Comparison of ENCODE assay signal across 8 mouse cellular contexts in the genomic region with DNA sequence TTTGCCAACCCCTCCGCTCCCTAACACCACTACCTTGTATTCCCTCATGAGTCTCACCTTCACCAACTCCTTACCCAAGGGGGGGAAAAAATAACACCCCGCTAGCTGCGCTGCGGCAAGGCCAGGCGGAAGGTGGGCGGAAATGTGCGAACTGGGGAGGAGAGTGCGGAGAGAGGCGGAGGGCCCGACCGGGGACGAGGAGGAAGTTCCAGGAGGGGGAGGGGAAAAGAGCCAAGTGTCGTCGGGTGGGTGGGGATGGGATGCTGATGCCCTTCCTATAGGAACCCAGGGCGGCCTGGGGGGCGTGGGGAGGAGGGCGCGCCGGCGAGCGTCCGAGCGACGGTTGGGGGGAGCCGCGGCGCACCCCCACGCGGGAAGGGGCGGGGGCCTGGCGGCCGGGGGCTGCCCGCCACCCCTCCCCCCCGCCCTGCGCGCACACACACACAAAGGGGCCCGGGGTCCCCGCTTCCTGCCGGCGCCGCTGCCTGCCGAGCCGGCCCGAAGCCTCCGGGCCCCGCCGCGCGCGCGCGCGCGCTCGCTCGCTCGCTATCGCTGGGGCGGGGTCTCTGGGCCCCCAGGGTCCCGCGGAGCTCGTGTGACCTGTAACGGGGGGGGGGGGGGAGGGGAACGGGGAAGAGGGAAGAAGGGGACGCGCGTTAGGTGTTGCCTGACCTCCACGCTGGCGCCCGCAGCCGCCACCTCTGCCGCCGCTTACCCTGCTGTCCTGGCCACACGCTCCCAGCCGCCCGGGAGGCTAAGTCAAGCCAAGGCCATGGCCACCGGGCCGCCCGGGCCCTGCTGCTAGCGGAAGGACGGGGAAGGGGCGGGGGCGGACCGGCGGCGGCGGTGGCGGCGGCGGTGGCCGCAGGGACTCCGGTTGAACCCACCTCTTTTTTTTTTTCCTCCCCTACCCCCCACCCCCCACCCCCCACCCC. TPM values are rescaled to one million over a fixed set of nuclear protein-coding genes. Genes with fewer than 3 reads are reported as not detected.
A peak's percentile ranks its signal among the peaks of the same experiment; 100 is the strongest.
DNase-seq lines count a peak whose midpoint lies in the region; ATAC-seq and TF ChIP-seq lines count a peak whose summit lies in the region.

Gene Rap2c (minus strand): TSS at position 168 of the 935 bp plus-strand sequence.

- peak; percentile 36; the same call in 1 of the 2 replicates for ATAC-seq in erythroblast, adult 5-6 weeks (replicated peaks; ENCODE audit: low FRiP score, poor library complexity, severe bottlenecking)
- peak; percentile 74 for ATAC-seq in heart, embryonic 13.5 days (ENCODE audit: extremely low read depth, insufficient number of reproducible peaks, low FRiP score, low TSS enrichment)
- ATAC-seq in kidney, postnatal 0 days (replicated peaks; ENCODE audit: low FRiP score, low read depth), result peak; percentile 78
- peak; percentile 78 for ATAC-seq in liver, embryonic 12.5 days
- peak; percentile 86 for ATAC-seq in stomach, embryonic 15.5 days (ENCODE audit: insufficient read depth, low FRiP score, low read depth)

- H3K27ac ChIP-seq in heart, embryonic 13.5 days (replicated peaks), result peak within 1 kb of the TSS; percentile 98
- H3K27ac ChIP-seq in kidney, postnatal 0 days, result peak within 1 kb of the TSS; percentile 96
- peak within 1 kb of the TSS; percentile 92 for H3K27ac ChIP-seq in liver, embryonic 12.5 days
- peak within 1 kb of the TSS; percentile 96 for H3K27ac ChIP-seq in stomach, embryonic 15.5 days

- H3K9ac ChIP-seq in heart, embryonic 13.5 days, result peak within 1 kb of the TSS; percentile 91
- peak within 1 kb of the TSS; percentile 88 for H3K9ac ChIP-seq in kidney, postnatal 0 days (ENCODE audit: low read depth, low read length)
- peak within 1 kb of the TSS; percentile 79 for H3K9ac ChIP-seq in liver, embryonic 12.5 days
- peak within 1 kb of the TSS; percentile 34; the same call in 1 of the 2 replicates for H3K9ac ChIP-seq in stomach, embryonic 15.5 days

- peaks cover 16% of the 10 kb centered on the region for H3K4me1 ChIP-seq in heart, embryonic 13.5 days
- no peaks in the 10 kb centered on the region for H3K4me1 ChIP-seq in kidney, postnatal 0 days (replicated peaks; ENCODE audit: insufficient read depth, low read length)
- H3K4me1 ChIP-seq in liver, embryonic 12.5 days, result peaks cover 16% of the 10 kb centered on the region
- no peaks in the 10 kb centered on the region for H3K4me1 ChIP-seq in stomach, embryonic 15.5 days

- H3K4me2 ChIP-seq in heart, embryonic 13.5 days, result peak within 1 kb of the TSS; percentile 72
- H3K4me2 ChIP-seq in kidney, postnatal 0 days (ENCODE audit: low read length), result peak within 1 kb of the TSS; percentile 51
- peak within 1 kb of the TSS; percentile 69 for H3K4me2 ChIP-seq in liver, embryonic 12.5 days
- peak within 1 kb of the TSS; percentile 54 for H3K4me2 ChIP-seq in stomach, embryonic 15.5 days

- H3K4me3 ChIP-seq in heart, embryonic 13.5 days, result peak within 1 kb of the TSS; percentile 62
- H3K4me3 ChIP-seq in kidney, postnatal 0 days (replicated peaks; ENCODE audit: low read depth, low read length), result peak within 1 kb of the TSS; percentile 53
- peak within 1 kb of the TSS; percentile 70 for H3K4me3 ChIP-seq in liver, embryonic 12.5 days
- peak within 1 kb of the TSS; percentile 58 for H3K4me3 ChIP-seq in stomach, embryonic 15.5 days (replicated peaks)

- DNase-seq in CD8-positive naive resting alpha-beta T cell, adult 2 months (ENCODE audit: low read depth in 2 of 2, low spot score in 2 of 2), result peak; percentile 61 to 64
- peak; percentile 72 for DNase-seq in brain, adult 2 months (ENCODE audit: low read depth, low spot score)
- DNase-seq in kidney, postnatal 0 days (ENCODE audit: low spot score), result peak; percentile 84
- peak; percentile 78 for DNase-seq in naive thymus-derived CD4-positive, alpha-beta T cell, adult 2 months (ENCODE audit: low read depth)

- H3K27me3 ChIP-seq in heart, embryonic 13.5 days (replicated peaks), result no peaks in the 10 kb centered on the region
- H3K27me3 ChIP-seq in kidney, postnatal 0 days (ENCODE audit: insufficient read depth, low read length), result no peaks in the 10 kb centered on the region
- H3K27me3 ChIP-seq in liver, embryonic 12.5 days (replicated peaks), result no peaks in the 10 kb centered on the region
- H3K27me3 ChIP-seq in stomach, embryonic 15.5 days (replicated peaks), result no peaks in the 10 kb centered on the region

- 13% methylated on average over 41 of the region's 92 CpGs for WGBS in heart, embryonic 13.5 days
- 25% methylated on average over 23 of the region's 92 CpGs for WGBS in kidney, postnatal 0 days
- 10% methylated on average over 33 of the region's 92 CpGs for WGBS in liver, embryonic 12.5 days (ENCODE audit: insufficient replicate concordance)
- WGBS in stomach, embryonic 15.5 days, result 22% methylated on average over 12 of the region's 92 CpGs

- no peak for TF ChIP-seq CTCF in kidney, postnatal 0 days (IDR thresholded peaks at IDR 0.05; ENCODE audit: low read depth)

- H3K9me3 ChIP-seq in heart, embryonic 13.5 days, result no peaks in the 10 kb centered on the region
- H3K9me3 ChIP-seq in kidney, postnatal 0 days (replicated peaks; ENCODE audit: low read length), result no peaks in the 10 kb centered on the region
- no peaks in the 10 kb centered on the region for H3K9me3 ChIP-seq in liver, embryonic 12.5 days (replicated peaks)
- H3K9me3 ChIP-seq in stomach, embryonic 15.5 days, result no peaks in the 10 kb centered on the region

- H3K36me3 ChIP-seq in heart, embryonic 13.5 days, result peaks cover 15% of the 10 kb centered on the region
- no peaks in the 10 kb centered on the region for H3K36me3 ChIP-seq in kidney, postnatal 0 days (ENCODE audit: insufficient read depth, low read length)
- peaks cover 15% of the 10 kb centered on the region; the same call in 1 of the 2 replicates for H3K36me3 ChIP-seq in liver, embryonic 12.5 days
- no peaks in the 10 kb centered on the region for H3K36me3 ChIP-seq in stomach, embryonic 15.5 days

RNA-seq across cellular contexts. Expression of gene Rap2c, which starts in this region (rescaled TPM):
- total RNA-seq in erythroblast, adult 5-6 weeks (2015; ENCODE audit: low replicate concordance), result 10.4 and 11.5 TPM in 2 replicates
- total RNA-seq in erythroblast, adult 5-6 weeks (2017; ENCODE audit: low replicate concordance), result 7.0 and 13.1 TPM in 2 replicates
- polyA plus RNA-seq in heart, embryonic 13.5 days (2015; fragmentation: Nextera tagmentation; extraction: Ambion mirVana), result 16.5 and 17.8 TPM in 2 replicates
- polyA plus RNA-seq in kidney, postnatal 0 days (2015; fragmentation: Nextera tagmentation; extraction: Ambion mirVana), result 13.0 and 13.3 TPM in 2 replicates
- 11.9 TPM in 2 replicates for polyA plus RNA-seq in liver, embryonic 12.5 days (2016; fragmentation: Nextera tagmentation; extraction: Ambion mirVana)
- 18.4 and 19.8 TPM in 2 replicates for polyA plus RNA-seq in stomach, embryonic 15.5 days (2015; fragmentation: Nextera tagmentation; extraction: Ambion mirVana)

Comparison
In these comparisons a context has a peak if more than half of its experiments do, and no peak if none do; other contexts are left out.
1. Peak in every context shown above with its lines: DNase-seq, ATAC-seq, H3K4me3 ChIP-seq and H3K27ac ChIP-seq.
2. ATAC-seq: peak in every context shown above with its lines; median percentile 86 in stomach, embryonic 15.5 days; 78 in kidney, postnatal 0 days; 78 in liver, embryonic 12.5 days; 74 in heart, embryonic 13.5 days; 36 in erythroblast, adult 5-6 weeks.
3. H3K9ac ChIP-seq: peak in every context shown above with its lines; median percentile 91 in heart, embryonic 13.5 days; 88 in kidney, postnatal 0 days; 79 in liver, embryonic 12.5 days; 34 in stomach, embryonic 15.5 days.